Mouse (Mus musculus) liver, adult 2 months (tissue): ENCODE data around the gene Tlk1.

ENCODE experiments used
- CTCF ChIP-seq: fragments of 200-500 bp; IDR thresholded peaks from 2 replicates; pipeline ENCODE4 v1.5.1; 2011; ENCODE audit warnings: low read depth, low read length, control low read depth
- POLR2A ChIP-seq: fragments of 200-500 bp; IDR thresholded peaks from 2 replicates; pipeline ENCODE4 v1.6.1; 2011; ENCODE audit warnings: low read length, control low read depth; ENCODE audit not compliant: insufficient read depth; ENCODE audit errors: extremely low read depth

- TF ChIP-seq CTCF (no peak), POLR2A (no peak)
These were observed 114.7 kb downstream of the Tlk1 start for GRCm38 (mm10) chr2:70710878-70711277.
